Comparison of ENCODE assay signal across 8 mouse cellular contexts in the genomic region with DNA sequence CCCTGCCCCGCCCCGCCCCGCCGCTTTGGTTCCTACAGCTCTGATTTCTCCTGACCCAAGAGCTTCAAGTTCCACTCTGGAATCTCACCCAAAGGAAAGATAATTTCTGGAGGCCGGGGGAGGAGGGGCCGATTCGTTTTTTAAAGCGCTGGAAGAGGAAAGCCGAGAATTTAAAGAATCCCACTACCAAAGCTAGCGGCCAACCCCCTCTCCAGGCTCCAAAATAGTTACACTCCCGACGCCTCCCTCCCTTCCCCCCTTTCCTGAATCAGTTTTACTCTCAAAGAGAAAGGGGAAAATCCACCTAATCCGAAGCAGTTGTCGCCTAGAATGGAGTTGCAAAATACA. TPM values are rescaled to one million over a fixed set of nuclear protein-coding genes. Genes with fewer than 3 reads are reported as not detected.
DNase-seq lines count a peak whose midpoint lies in the region; ATAC-seq and TF ChIP-seq lines count a peak whose summit lies in the region.

A gene (minus strand): TSS at position 213 of the 348 bp plus-strand sequence.

- H3K36me3 ChIP-seq in heart, embryonic 11.5 days (ENCODE audit: control insufficient read depth, insufficient read depth, low read length) = no peaks in the 10 kb centered on the region
- H3K36me3 ChIP-seq in stomach, embryonic 14.5 days (ENCODE audit: control insufficient read depth, insufficient read depth, low read length) = no peaks in the 10 kb centered on the region

- intact Hi-C loops in heart, postnatal 14 days (cut with DNase I) = loop anchor here (2.0 kb wide), 1 partner anchor 75 kb away; a partner anchor contains a TSS

- 0% methylated on average over 14 of the region's 14 CpGs for WGBS in heart, embryonic 11.5 days (ENCODE audit: insufficient replicate concordance)
- 3% methylated on average over 14 of the region's 14 CpGs for WGBS in bone marrow, adult 2 months
- under 1% methylated on average over 14 of the region's 14 CpGs for WGBS in stomach, embryonic 14.5 days

- TF ChIP-seq POLR2A in bone marrow, adult 2 months (IDR thresholded peaks at IDR 0.05; ENCODE audit: borderline replicate concordance, control insufficient read depth, low read depth, low read length) = no peak

- H3K4me2 ChIP-seq in heart, embryonic 11.5 days = peak within 1 kb of the TSS; percentile 78
- H3K4me2 ChIP-seq in stomach, embryonic 14.5 days (replicated peaks; ENCODE audit: low read depth, low read length) = peak within 1 kb of the TSS; percentile 55

- peak within 1 kb of the TSS; percentile 82 for H3K4me3 ChIP-seq in heart, embryonic 11.5 days (ENCODE audit: low read depth, low read length)
- peak within 1 kb of the TSS; percentile 57 for H3K4me3 ChIP-seq in bone marrow, adult 2 months (replicated peaks; ENCODE audit: control insufficient read depth, low read depth, low read length)
- H3K4me3 ChIP-seq in stomach, embryonic 14.5 days (ENCODE audit: low read depth, low read length) = peak within 1 kb of the TSS; percentile 78

- no peak for DNase-seq in heart, postnatal 14 days
- DNase-seq in 3T3-L1 (ENCODE audit: low read depth, low spot score) = peak; percentile 76
- peak; percentile 52 for DNase-seq in heart, postnatal 4 days
- DNase-seq in lung, postnatal 36 days = peak; percentile 26
- DNase-seq in natural killer cell, adult 2 months (ENCODE audit: low spot score in 2 of 2) = no peak

- H3K4me1 ChIP-seq in heart, embryonic 11.5 days (ENCODE audit: control insufficient read depth, insufficient read depth, low read length) = 0 out of 2 replicates have a peak, but pooled peaks cover 2% of the 10 kb centered on the region
- H3K4me1 ChIP-seq in bone marrow, adult 2 months (ENCODE audit: control insufficient read depth, insufficient read depth, low read length) = no peaks in the 10 kb centered on the region
- no peaks in the 10 kb centered on the region for H3K4me1 ChIP-seq in stomach, embryonic 14.5 days (ENCODE audit: control insufficient read depth, insufficient read depth, low read length)

- H3K27me3 ChIP-seq in heart, embryonic 11.5 days (ENCODE audit: control insufficient read depth, insufficient read depth, low read length) = no peaks in the 10 kb centered on the region
- H3K27me3 ChIP-seq in stomach, embryonic 14.5 days (ENCODE audit: control insufficient read depth, insufficient read depth, low read length) = no peaks in the 10 kb centered on the region

- no peak; the same call in 1 of the 2 replicates for ATAC-seq in heart, embryonic 11.5 days (replicated peaks; ENCODE audit: insufficient number of reproducible peaks, low FRiP score, low TSS enrichment)
- peak; percentile 3; the same call in 1 of the 2 replicates for ATAC-seq in stomach, embryonic 14.5 days (ENCODE audit: insufficient number of reproducible peaks, insufficient read depth, low FRiP score, low read depth)

- peak within 1 kb of the TSS; percentile 86 for H3K9ac ChIP-seq in heart, embryonic 11.5 days (ENCODE audit: low read depth, low read length)
- H3K9ac ChIP-seq in stomach, embryonic 14.5 days (replicated peaks; ENCODE audit: low read depth, low read length) = peak within 1 kb of the TSS; percentile 79

- peak within 1 kb of the TSS; percentile 94 for H3K27ac ChIP-seq in heart, embryonic 11.5 days (ENCODE audit: low read depth, low read length)
- H3K27ac ChIP-seq in bone marrow, adult 2 months (ENCODE audit: control insufficient read depth, insufficient read depth, low read depth, low read length, poor library complexity) = peak within 1 kb of the TSS; percentile 39
- peak within 1 kb of the TSS; percentile 95 for H3K27ac ChIP-seq in stomach, embryonic 14.5 days (ENCODE audit: low read length)

- no peak for TF ChIP-seq CTCF in bone marrow, adult 2 months (IDR thresholded peaks at IDR 0.05; ENCODE audit: control insufficient read depth, insufficient read depth, low read length)

- no peaks in the 10 kb centered on the region for H3K9me3 ChIP-seq in heart, embryonic 11.5 days (replicated peaks; ENCODE audit: control insufficient read depth, low read length)
- H3K9me3 ChIP-seq in stomach, embryonic 14.5 days (ENCODE audit: control insufficient read depth, low read depth, low read length) = no peaks in the 10 kb centered on the region

RNA-seq across cellular contexts. Expression of the gene that starts here (rescaled TPM):
- polyA plus RNA-seq in heart, embryonic 11.5 days (2014; fragmentation: Nextera tagmentation; extraction: Ambion mirVana) = 21.3 and 23.2 TPM in 2 replicates
- 1 to 10 TPM; 5.7 to 6.7 TPM for total RNA-seq in heart, postnatal 14 days (2021)
- 3.0 and 4.8 TPM in 2 replicates for polyA plus RNA-seq in bone marrow, adult 2 months (2011; ENCODE audit: insufficient read depth, insufficient read length, low replicate concordance, missing spikeins)
- total RNA-seq in heart, postnatal 4 days (2021) = 10 to 100 TPM; 10.3 to 10.6 TPM
- polyA plus RNA-seq in stomach, embryonic 14.5 days (2014; fragmentation: Nextera tagmentation; extraction: Ambion mirVana) = 27.9 and 29.0 TPM in 2 replicates

Comparison
In these comparisons a context has a peak if more than half of its experiments do, and no peak if none do; other contexts are left out.
1. DNase-seq: peak in 3T3-L1 (single experiment), heart, postnatal 4 days (single experiment) and lung, postnatal 36 days (single experiment); none in heart, postnatal 14 days (0 of 2) and natural killer cell, adult 2 months (0 of 2).
2. H3K27ac ChIP-seq: peak in every context shown above with its lines; median percentile 95 in stomach, embryonic 14.5 days; 94 in heart, embryonic 11.5 days; 39 in bone marrow, adult 2 months.
3. Peak in every context shown above with its lines, with median percentiles within 50 percentile points of each other: H3K4me3 ChIP-seq.